Mouse (Mus musculus) megakaryocyte, embryonic 14.5 days (primary cell): Measurements from ENCODE around the gene Mis12.

ENCODE experiments used
- FLI1 ChIP-seq: IDR thresholded peaks from 2 replicates; pipeline ENCODE4 v1.6.1; 2012; ENCODE audit warnings: low read length, inconsistent platforms, mixed read lengths
- GATA1 ChIP-seq: IDR thresholded peaks from 3 replicates; pipeline ENCODE4 v1.6.1; 2012; ENCODE audit warnings: mixed read lengths, low read length, inconsistent platforms, borderline replicate concordance

DNA sequence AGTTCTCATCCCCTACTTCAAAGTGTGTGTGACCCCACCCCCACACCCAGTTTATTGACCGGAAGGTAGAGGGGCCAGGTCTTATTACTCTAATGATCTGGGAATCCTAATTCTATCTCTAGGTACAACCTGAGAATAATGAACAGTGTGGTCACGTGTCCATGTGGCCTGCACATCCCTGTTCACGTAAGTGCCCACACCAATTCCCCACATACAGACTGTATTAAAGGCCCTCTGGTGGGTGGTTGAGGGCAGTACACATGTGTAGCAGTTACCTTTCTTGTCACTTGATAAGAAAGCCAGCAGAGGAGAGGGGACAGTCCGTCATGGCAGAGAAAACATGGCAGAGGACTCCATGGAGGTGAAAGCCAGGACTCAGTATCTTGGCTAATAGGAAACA is 45.5 kb upstream of the Mis12 start:
- TF ChIP-seq FLI1 (no peak), GATA1 (no peak)
